Mouse (Mus musculus) heart, postnatal 0 days (tissue): ENCODE results near the gene Bmp2k. TPM values are rescaled to one million over a fixed set of nuclear protein-coding genes. Genes with fewer than 3 reads are reported as not detected.

Source experiments
- ATAC-seq: fragments of 200-750 bp; cut with Nextera tagmentation; 2 replicates; pipeline ENCODE4 v1.8.0; 2017; ENCODE audit warnings: low read depth, moderate number of reproducible peaks, moderate library complexity; ENCODE audit not compliant: insufficient read depth
- DNase-seq: peaks from one replicate; pipeline ENCODE4 v3.0.0-alpha.2; 2016; ENCODE audit warnings: low spot score
- H3K27ac ChIP-seq: fragments of 300-500 bp; sonication (generic); 2 replicates; pipeline ENCODE4 v1.5.1; 2014; ENCODE audit warnings: low read depth, mild to moderate bottlenecking
- H3K27me3 ChIP-seq: fragments of 300-500 bp; sonication (generic); 2 replicates; pipeline ENCODE4 v1.6.1; 2014; ENCODE audit warnings: low read length, mixed read lengths; ENCODE audit not compliant: control insufficient read depth, insufficient read depth
- H3K36me3 ChIP-seq: fragments of 300-500 bp; sonication (generic); replicated peaks from 2 replicates; pipeline ENCODE4 v1.6.1; 2014; ENCODE audit warnings: low read length, mixed read lengths; ENCODE audit not compliant: control insufficient read depth, insufficient read depth
- H3K4me1 ChIP-seq: fragments of 300-500 bp; sonication (generic); 2 replicates; pipeline ENCODE4 v1.6.1; 2014; ENCODE audit warnings: antibody characterized with exemption; ENCODE audit not compliant: control insufficient read depth, insufficient read depth
- H3K4me2 ChIP-seq: fragments of 300-500 bp; sonication (generic); 2 replicates; pipeline ENCODE4 v1.6.1; 2014; ENCODE audit warnings: low read depth, mild to moderate bottlenecking, low read length, moderate library complexity
- H3K4me3 ChIP-seq: fragments of 300-500 bp; sonication (generic); 2 replicates; pipeline ENCODE4 v1.5.1; 2014; ENCODE audit warnings: low read depth, low read length
- H3K9ac ChIP-seq: fragments of 300-500 bp; sonication (generic); replicated peaks from 2 replicates; pipeline ENCODE4 v1.6.1; 2014; ENCODE audit warnings: low read depth, low read length, mixed read lengths
- H3K9me3 ChIP-seq: fragments of 300-500 bp; sonication (generic); replicated peaks from 2 replicates; pipeline ENCODE4 v1.6.1; 2016; ENCODE audit warnings: low read length; ENCODE audit not compliant: control insufficient read depth
- CTCF ChIP-seq: IDR thresholded peaks from 2 replicates; pipeline ENCODE4 v1.5.1; 2016; ENCODE audit warnings: antibody characterized with exemption, control low read depth, low read depth
- EP300 ChIP-seq: IDR thresholded peaks from 2 replicates; pipeline ENCODE4 v1.6.1; 2016; ENCODE audit warnings: antibody characterized with exemption, low read depth
- WGBS: fragments of 180-500 bp; shearing (Covaris S2); extraction: QIAGEN DNeasy Blood & Tissue Kit; methylation state at CpG from one replicate; pipeline ENCODE4 v1.1.7; 2014; 5-methylcytosine and 5-hydroxymethylcytosine counted together
- polyA plus RNA-seq: library from polyadenylated mRNA; unstranded; fragments of >200 nt; fragmentation: Nextera tagmentation; extraction: Ambion mirVana; gene quantifications from 2 replicates; pipeline ENCODE4 v1.2.1, GENCODE M21; 2015
- total RNA-seq: library from RNA; depleted of rRNA; stranded (reverse); fragments of >200 nt; gene quantifications from 2 replicates; pipeline ENCODE4 v1.2.3, GENCODE M21; 2014; ENCODE audit warnings: low replicate concordance

Gene Bmp2k
- total and polyA plus RNA-seq, 2 experiments from 2014 or later, result 6.8 to 7.0 TPM

GRCm38 (mm10) chr5:96969705-96970471 is 27.6 kb upstream of the Bmp2k start:
- Histone ChIP-seq H3K27ac (no peak overlapping the region), H3K36me3 (no peaks in the 10 kb centered on the region), H3K4me1 (no peaks in the 10 kb centered on the region), H3K4me2 (no peak overlapping the region), H3K9me3 (no peaks in the 10 kb centered on the region), H3K27me3 (no peaks in the 10 kb centered on the region), H3K4me3 (no peak overlapping the region), H3K9ac (no peak overlapping the region)
- 73% methylated on average over 7 of the region's 7 CpGs for WGBS
- ATAC-seq, result no peak
- no peak for DNase-seq
- TF ChIP-seq CTCF (no peak), EP300 (no peak)

GRCm38 (mm10) chr5:96970472-96970848 is 27.0 kb upstream of the Bmp2k start:
- Histone ChIP-seq H3K9ac (no peak overlapping the region), H3K4me2 (no peak overlapping the region), H3K4me1 (no peaks in the 10 kb centered on the region), H3K27me3 (no peaks in the 10 kb centered on the region), H3K36me3 (no peaks in the 10 kb centered on the region), H3K9me3 (no peaks in the 10 kb centered on the region), H3K27ac (no peak overlapping the region), H3K4me3 (no peak overlapping the region)
- ATAC-seq (no peak), DNase-seq (no peak)
- TF ChIP-seq EP300 (no peak), CTCF (no peak)

GRCm38 (mm10) chr5:96972474-96973130 is 24.9 kb upstream of the Bmp2k start:
- ATAC-seq, result no peak
- Histone ChIP-seq H3K4me3 (no peak overlapping the region), H3K36me3 (no peaks in the 10 kb centered on the region), H3K9me3 (no peaks in the 10 kb centered on the region), H3K27me3 (no peaks in the 10 kb centered on the region), H3K9ac (no peak overlapping the region), H3K27ac (no peak overlapping the region), H3K4me2 (no peak overlapping the region), H3K4me1 (no peaks in the 10 kb centered on the region)
- TF ChIP-seq CTCF, result no peak
- DNase-seq, result no peak
- 80% methylated on average over 5 of the region's 5 CpGs for WGBS

- Histone ChIP-seq H3K27ac (no peak overlapping the region), H3K4me3 (no peak overlapping the region), H3K36me3 (no peaks in the 10 kb centered on the region), H3K9me3 (no peaks in the 10 kb centered on the region), H3K9ac (no peak overlapping the region), H3K27me3 (no peaks in the 10 kb centered on the region), H3K4me2 (no peak overlapping the region), H3K4me1 (no peaks in the 10 kb centered on the region)
- WGBS, result 69% methylated on average over 3 of the region's 3 CpGs
- TF ChIP-seq CTCF (no peak), EP300 (no peak)
- ATAC-seq (no peak), DNase-seq (no peak)
Observed at GRCm38 (mm10) chr5:96973714-96974113, 23.8 kb upstream of the Bmp2k start.

- Histone ChIP-seq H3K4me1 (no peaks in the 10 kb centered on the region), H3K9me3 (no peaks in the 10 kb centered on the region), H3K4me3 (no peak overlapping the region), H3K4me2 (no peak overlapping the region), H3K27ac (no peak overlapping the region), H3K27me3 (no peaks in the 10 kb centered on the region), H3K9ac (no peak overlapping the region), H3K36me3 (no peaks in the 10 kb centered on the region)
- ATAC-seq, result no peak
- 37% methylated on average over 1 of the region's 1 CpGs for WGBS
- TF ChIP-seq CTCF (no peak), EP300 (no peak)
- no peak for DNase-seq
Observed at GRCm38 (mm10) chr5:96974661-96975060, 22.8 kb upstream of the Bmp2k start.

GRCm38 (mm10) chr5:96975112-96975511 is 22.4 kb upstream of the Bmp2k start:
- WGBS, result 81% methylated on average over 3 of the region's 3 CpGs
- no peak overlapping the region for H3K4me2 ChIP-seq
- no peak overlapping the region for H3K9ac ChIP-seq
- no peak overlapping the region for H3K4me3 ChIP-seq
- ATAC-seq (no peak), DNase-seq (no peak)
- TF ChIP-seq CTCF (no peak), EP300 (no peak)
- H3K27ac ChIP-seq, result no peak overlapping the region
- 0 out of 2 replicates have a peak, but pooled peaks cover 1% of the 10 kb centered on the region for H3K4me1 ChIP-seq
- H3K36me3 ChIP-seq, result no peaks in the 10 kb centered on the region
- H3K27me3 ChIP-seq, result no peaks in the 10 kb centered on the region
- no peaks in the 10 kb centered on the region for H3K9me3 ChIP-seq
